ENCODE assay signal across 15 mouse cellular contexts in the genomic region with DNA sequence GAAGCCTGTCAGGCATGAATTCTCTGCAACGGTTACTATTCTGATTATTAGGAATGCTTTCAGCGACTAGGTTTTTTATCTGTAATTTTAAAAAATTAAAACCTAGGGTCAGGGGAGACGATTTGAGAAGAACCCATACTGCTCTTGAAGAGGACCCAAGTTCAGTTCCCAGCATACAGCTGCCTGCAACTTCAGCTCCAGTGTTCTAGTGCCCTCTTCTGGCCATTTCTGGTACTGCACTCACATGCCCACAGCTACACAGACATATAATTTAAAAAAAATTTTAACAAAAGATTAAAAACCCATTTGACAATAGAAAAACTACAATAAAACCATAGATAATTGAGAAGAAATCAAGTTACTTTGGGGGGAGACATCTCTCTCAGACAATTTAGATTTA. TPM values are rescaled to one million over a fixed set of nuclear protein-coding genes. Genes with fewer than 3 reads are reported as not detected.
A peak's percentile ranks its signal among the peaks of the same experiment; 100 is the strongest.
DNase-seq lines count a peak whose midpoint lies in the region; ATAC-seq and TF ChIP-seq lines count a peak whose summit lies in the region.
"Had no signal": no experiment of that assay in that cellular context is flagged by ENCODE, and none has a peak within 500 bp of the region (broad histone marks: within the 10 kb centered on the region; RNA-seq: fewer than 3 reads in every experiment).

No protein-coding gene starts in this region.

- TF ChIP-seq EP300 in lung, postnatal 0 days (IDR thresholded peaks at IDR 0.05) = no peak

- H3K4me1 ChIP-seq in lung, postnatal 0 days (ENCODE audit: insufficient read depth, low read depth, low read length) = no peaks in the 10 kb centered on the region

- peak; percentile 49 for TF ChIP-seq CTCF in lung, postnatal 0 days (IDR thresholded peaks at IDR 0.05)

- 94% methylated on average over 3 of the region's 3 CpGs for WGBS in lung, postnatal 0 days

- H3K4me3 ChIP-seq in lung, postnatal 0 days (ENCODE audit: low read depth, low read length) = no peak overlapping the region
- H3K4me3 ChIP-seq: erythroblast, embryonic 14.5 days had no signal

- H3K27me3 ChIP-seq in lung, postnatal 0 days (replicated peaks; ENCODE audit: insufficient read depth, low read length) = no peaks in the 10 kb centered on the region

- no peaks in the 10 kb centered on the region for H3K9me3 ChIP-seq in lung, postnatal 0 days (ENCODE audit: low read length)

- H3K9ac ChIP-seq in lung, postnatal 0 days (replicated peaks; ENCODE audit: low read depth) = no peak overlapping the region

- peak; percentile 34 for DNase-seq in adrenal gland, postnatal 14 days
- DNase-seq in adrenal gland, postnatal 10 days = no peak
- no peak for DNase-seq in lung, postnatal 0 days (ENCODE audit: low spot score)
- DNase-seq in lung, postnatal 25 days (ENCODE audit: low spot score) = no peak
- DNase-seq in c-Kit-positive CD71-positive TER-119-positive erythroid progenitor cells, embryonic 14.5 days (ENCODE audit: low spot score) = peak; percentile 36
- peak; percentile 64 for DNase-seq in testis, postnatal 10 days (ENCODE audit: low spot score)
- DNase-seq in gastrocnemius, postnatal 36 days = no peak
- no peak for DNase-seq in urinary bladder, postnatal 4 days (ENCODE audit: low spot score in 2 of 2)
- DNase-seq: adrenal gland, adult 8-10 months; cerebellum, adult 9-10 months; heart, postnatal 4 days; kidney, postnatal 10 days; lung, postnatal 36 days; right cerebral cortex, postnatal 14 days had no signal

- no peak overlapping the region for H3K4me2 ChIP-seq in lung, postnatal 0 days (replicated peaks; ENCODE audit: low read depth, low read length)

- intact Hi-C loops in gastrocnemius, postnatal 36 days (cut with DNase I) = no loop called here

- no peaks in the 10 kb centered on the region for H3K36me3 ChIP-seq in lung, postnatal 0 days (ENCODE audit: insufficient read depth, low read length)

- H3K27ac ChIP-seq in lung, postnatal 0 days (ENCODE audit: low read length) = no peak overlapping the region

- ATAC-seq in lung, postnatal 0 days = no peak

RNA-seq across cellular contexts. Expression of a gene that starts 20.5 kb away (rescaled TPM):
- 4.1 and 4.2 TPM in 2 replicates for total RNA-seq in adrenal gland, postnatal 14 days (2021)
- total RNA-seq in adrenal gland, postnatal 10 days (2021) = 1 to 10 TPM; 5.6 to 7.3 TPM
- polyA plus RNA-seq in lung, postnatal 0 days (2015; fragmentation: Nextera tagmentation; extraction: Ambion mirVana) = 3.2 and 4.2 TPM in 2 replicates
- total RNA-seq in gastrocnemius, postnatal 36 days (2021) = under 1 TPM; 0.56 to 0.62 TPM

Comparison
In these comparisons a context has a peak if more than half of its experiments do, and no peak if none do; other contexts are left out.
1. DNase-seq: peak in adrenal gland, postnatal 14 days (single experiment), c-Kit-positive CD71-positive TER-119-positive erythroid progenitor cells, embryonic 14.5 days (single experiment) and testis, postnatal 10 days (single experiment); none in adrenal gland, postnatal 10 days (single experiment), lung, postnatal 0 days (single experiment), lung, postnatal 25 days (single experiment), gastrocnemius, postnatal 36 days (0 of 2) and urinary bladder, postnatal 4 days (0 of 2).